Mouse (Mus musculus): ENCODE measurements around the gene Zfp956. TPM values are rescaled to one million over a fixed set of nuclear protein-coding genes. Genes with fewer than 3 reads are reported as not detected.

Gene Zfp956
- polyA plus RNA-seq (2015; fragmentation: Nextera tagmentation; extraction: Ambion mirVana), result 2.4 and 2.8 TPM in 2 replicates

DNA sequence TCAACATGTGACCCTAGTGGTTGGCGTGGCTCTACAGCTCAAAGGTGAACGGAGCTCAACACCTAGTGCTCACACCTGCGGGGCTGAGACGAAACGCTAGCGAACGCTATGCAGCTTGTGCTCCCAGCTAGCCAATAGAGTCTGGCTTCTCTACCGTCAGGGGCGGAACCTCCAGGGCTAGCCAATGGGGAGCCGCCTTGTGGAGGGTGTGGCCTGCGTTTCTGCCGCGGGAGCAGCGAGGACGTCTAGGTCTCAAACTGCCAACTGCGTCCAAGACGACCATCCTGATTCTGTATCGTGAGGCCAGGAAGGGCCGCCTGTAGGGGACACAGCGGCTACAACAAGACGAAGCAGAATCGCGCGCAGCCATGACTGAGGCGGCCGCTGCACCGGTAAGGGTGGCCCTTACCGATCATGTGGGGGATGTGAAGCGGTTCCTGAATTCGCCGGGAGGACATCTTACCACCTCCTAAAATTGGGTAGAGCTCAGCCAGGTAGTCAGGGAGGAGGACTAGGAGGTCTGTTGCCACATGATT is at the start of gene Zfp956:
Gene Zfp956, plus strand, starts transcription at position 200 of the 536 bp plus-strand sequence.
- H3K27ac ChIP-seq (replicated peaks), result 0 out of 2 replicates have a peak within 1 kb of the TSS, but pooled peaks have one; percentile 5
- ATAC-seq (ENCODE audit: extremely low read depth, insufficient number of reproducible peaks, low FRiP score, low TSS enrichment), result peak; percentile 96
- peaks cover 10% of the 10 kb centered on the region for H3K4me1 ChIP-seq
- under 1% methylated on average over 31 of the region's 31 CpGs for WGBS
- peak within 1 kb of the TSS; percentile 87 for H3K9ac ChIP-seq
- peaks cover 10% of the 10 kb centered on the region; the same call in 1 of the 2 replicates for H3K36me3 ChIP-seq
- H3K4me3 ChIP-seq, result peak within 1 kb of the TSS; percentile 65
- H3K9me3 ChIP-seq, result no peaks in the 10 kb centered on the region
- peak within 1 kb of the TSS; percentile 92 for H3K4me2 ChIP-seq
- peaks cover 77% of the 10 kb centered on the region for H3K27me3 ChIP-seq (replicated peaks)

- Histone ChIP-seq H3K4me2 (no peak overlapping the region), H3K9me3 (peaks cover 6% of the 10 kb centered on the region; the same call in 1 of the 2 replicates), H3K27me3 (replicated peaks) (peaks cover 32% of the 10 kb centered on the region), H3K4me1 (no peaks in the 10 kb centered on the region), H3K9ac (no peak overlapping the region), H3K4me3 (no peak overlapping the region), H3K27ac (replicated peaks) (no peak overlapping the region), H3K36me3 (peaks cover 99% of the 10 kb centered on the region)
- WGBS, result 80% methylated on average over 4 of the region's 4 CpGs
- no peak for ATAC-seq (ENCODE audit: extremely low read depth, insufficient number of reproducible peaks, low FRiP score, low TSS enrichment)
These were observed 49.6 kb upstream of the Zfp956 start for GRCm38 (mm10) chr6:47903587-47903986.

DNA sequence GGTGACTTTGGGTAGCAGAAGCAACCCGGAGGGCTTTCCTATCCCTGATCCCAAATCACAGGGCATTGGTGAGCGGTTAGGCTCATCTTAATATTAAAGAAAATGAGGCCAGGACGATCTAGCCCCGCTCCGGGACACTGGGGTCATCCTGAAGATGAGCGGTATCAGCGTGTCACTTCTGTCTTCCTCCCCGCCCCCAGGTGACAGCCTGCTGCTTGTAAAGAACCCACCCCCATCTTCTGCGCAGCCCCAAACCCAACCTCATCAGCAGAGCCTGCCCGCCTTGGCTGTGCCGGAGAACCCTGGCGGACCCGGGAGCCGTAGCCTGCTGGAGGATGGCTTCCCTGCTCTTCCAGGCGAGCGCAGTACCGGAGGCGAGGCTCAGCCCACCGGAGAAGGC is 48.8 kb upstream of the Zfp956 start:
- peaks cover 94% of the 10 kb centered on the region for H3K36me3 ChIP-seq
- H3K4me1 ChIP-seq, result no peaks in the 10 kb centered on the region
- no peak overlapping the region for H3K27ac ChIP-seq (replicated peaks)
- peaks cover 6% of the 10 kb centered on the region; the same call in 1 of the 2 replicates for H3K9me3 ChIP-seq
- peaks cover 32% of the 10 kb centered on the region for H3K27me3 ChIP-seq (replicated peaks)
- peak overlapping the region; percentile 39 for H3K4me2 ChIP-seq
- WGBS, result 53% methylated on average over 19 of the region's 19 CpGs
- ATAC-seq (ENCODE audit: extremely low read depth, insufficient number of reproducible peaks, low FRiP score, low TSS enrichment), result no peak
- H3K9ac ChIP-seq, result no peak overlapping the region
- no peak overlapping the region for H3K4me3 ChIP-seq

GRCm38 (mm10) chr6:47904917-47905695 is 48.1 kb upstream of the Zfp956 start:
- Histone ChIP-seq H3K27ac (replicated peaks) (no peak overlapping the region), H3K27me3 (replicated peaks) (peaks cover 32% of the 10 kb centered on the region), H3K4me1 (no peaks in the 10 kb centered on the region), H3K36me3 (peaks cover 86% of the 10 kb centered on the region), H3K9ac (no peak overlapping the region), H3K9me3 (peaks cover 6% of the 10 kb centered on the region; the same call in 1 of the 2 replicates), H3K4me3 (no peak overlapping the region), H3K4me2 (no peak overlapping the region)
- ATAC-seq (ENCODE audit: extremely low read depth, insufficient number of reproducible peaks, low FRiP score, low TSS enrichment), result no peak
- 62% methylated on average over 44 of the region's 44 CpGs for WGBS

DNA sequence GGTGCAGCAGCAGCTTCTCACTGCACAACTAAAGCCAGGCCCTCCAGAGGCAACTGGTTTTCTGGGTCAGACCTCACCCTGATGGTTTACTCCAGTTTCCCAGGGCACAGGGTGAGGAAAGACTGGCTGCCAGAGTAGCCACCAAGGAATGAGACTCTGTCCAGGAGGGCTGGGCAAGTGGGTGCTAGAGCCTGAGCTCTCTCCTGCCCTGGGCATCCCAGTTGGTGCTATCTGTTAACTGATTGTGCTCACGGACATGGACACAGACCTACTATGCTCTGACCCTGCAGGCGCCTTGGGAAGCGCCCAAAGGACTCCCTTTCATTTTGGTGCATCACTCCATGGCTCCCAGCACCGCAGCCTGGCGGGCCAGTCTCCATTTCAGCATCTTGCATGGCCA is 46.9 kb upstream of the Zfp956 start:
- peaks cover 74% of the 10 kb centered on the region for H3K36me3 ChIP-seq
- H3K27me3 ChIP-seq (replicated peaks), result peaks cover 32% of the 10 kb centered on the region
- no peak overlapping the region for H3K27ac ChIP-seq (replicated peaks)
- WGBS, result 86% methylated on average over 5 of the region's 5 CpGs
- H3K4me3 ChIP-seq, result no peak overlapping the region
- H3K4me2 ChIP-seq, result no peak overlapping the region
- no peaks in the 10 kb centered on the region for H3K4me1 ChIP-seq
- no peak for ATAC-seq (ENCODE audit: extremely low read depth, insufficient number of reproducible peaks, low FRiP score, low TSS enrichment)
- H3K9me3 ChIP-seq, result peaks cover 6% of the 10 kb centered on the region; the same call in 1 of the 2 replicates
- H3K9ac ChIP-seq, result no peak overlapping the region

- 86% methylated on average over 1 of the region's 1 CpGs for WGBS
- Histone ChIP-seq H3K9ac (no peak overlapping the region), H3K27me3 (replicated peaks) (peaks cover 15% of the 10 kb centered on the region), H3K4me1 (no peaks in the 10 kb centered on the region), H3K27ac (replicated peaks) (no peak overlapping the region), H3K9me3 (peaks cover 6% of the 10 kb centered on the region; the same call in 1 of the 2 replicates), H3K36me3 (peaks cover 47% of the 10 kb centered on the region), H3K4me2 (no peak overlapping the region), H3K4me3 (no peak overlapping the region)
- no peak for ATAC-seq (ENCODE audit: extremely low read depth, insufficient number of reproducible peaks, low FRiP score, low TSS enrichment)
These were observed 44.2 kb upstream of the Zfp956 start for GRCm38 (mm10) chr6:47909007-47909406.

DNA sequence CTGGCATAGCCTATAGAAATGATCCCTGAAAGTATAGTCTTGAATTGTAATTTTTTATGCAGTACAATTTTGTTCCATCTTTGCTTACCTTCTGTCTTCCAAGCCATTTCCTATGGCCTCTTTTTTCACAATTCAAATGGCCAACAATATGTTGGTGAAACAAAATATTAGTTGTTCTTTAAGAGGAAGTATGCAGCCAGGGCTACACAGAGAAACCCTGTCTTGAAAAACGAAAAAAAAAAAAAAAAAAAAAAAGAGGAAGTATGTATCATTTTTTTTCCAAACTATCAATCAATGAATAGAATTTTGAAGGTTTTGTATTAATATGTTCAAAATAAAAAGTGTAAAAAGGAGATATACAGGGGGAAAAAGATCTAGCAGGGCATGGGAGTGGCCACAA is 41.5 kb upstream of the Zfp956 start:
- Histone ChIP-seq H3K4me2 (no peak overlapping the region), H3K27me3 (replicated peaks) (no peaks in the 10 kb centered on the region), H3K4me3 (no peak overlapping the region), H3K4me1 (no peaks in the 10 kb centered on the region), H3K9ac (no peak overlapping the region), H3K36me3 (peaks cover 21% of the 10 kb centered on the region), H3K27ac (replicated peaks) (no peak overlapping the region), H3K9me3 (no peaks in the 10 kb centered on the region)
- WGBS, result 57% methylated on average over 1 of the region's 1 CpGs
- ATAC-seq (ENCODE audit: extremely low read depth, insufficient number of reproducible peaks, low FRiP score, low TSS enrichment), result no peak

DNA sequence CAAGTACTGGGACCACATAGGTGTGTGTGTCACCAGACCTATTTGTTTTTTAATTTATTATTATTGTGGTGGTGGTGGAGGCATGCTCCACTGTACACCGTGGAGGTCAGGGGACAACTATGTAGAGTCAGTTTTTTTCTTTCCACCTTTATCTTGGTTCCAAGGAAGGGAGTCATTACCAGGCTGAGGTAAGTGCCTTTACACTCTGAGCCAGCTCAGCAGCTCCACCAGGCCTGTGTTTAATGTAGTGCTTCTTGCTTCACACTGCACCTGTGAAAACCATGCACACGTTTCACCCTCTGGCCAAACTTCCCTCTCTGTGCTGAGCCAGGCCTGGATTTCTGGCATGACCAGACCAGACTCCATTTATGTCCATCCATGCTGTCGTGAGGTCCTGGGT is 40.2 kb upstream of the Zfp956 start:
- ATAC-seq (ENCODE audit: extremely low read depth, insufficient number of reproducible peaks, low FRiP score, low TSS enrichment), result no peak
- peaks cover 8% of the 10 kb centered on the region for H3K36me3 ChIP-seq
- H3K4me2 ChIP-seq, result no peak overlapping the region
- 49% methylated on average over 3 of the region's 3 CpGs for WGBS
- H3K27me3 ChIP-seq (replicated peaks), result no peaks in the 10 kb centered on the region
- no peaks in the 10 kb centered on the region for H3K9me3 ChIP-seq
- no peak overlapping the region for H3K27ac ChIP-seq (replicated peaks)
- H3K9ac ChIP-seq, result no peak overlapping the region
- H3K4me3 ChIP-seq, result no peak overlapping the region
- H3K4me1 ChIP-seq, result no peaks in the 10 kb centered on the region

- no peak overlapping the region for H3K27ac ChIP-seq (replicated peaks)
- no peaks in the 10 kb centered on the region for H3K36me3 ChIP-seq
- WGBS, result 69% methylated on average over 5 of the region's 5 CpGs
- peaks cover 15% of the 10 kb centered on the region for H3K4me1 ChIP-seq
- no peak overlapping the region for H3K9ac ChIP-seq
- no peak overlapping the region for H3K4me3 ChIP-seq
- H3K9me3 ChIP-seq, result no peaks in the 10 kb centered on the region
- no peak for ATAC-seq (ENCODE audit: extremely low read depth, insufficient number of reproducible peaks, low FRiP score, low TSS enrichment)
- no peak overlapping the region for H3K4me2 ChIP-seq
- H3K27me3 ChIP-seq (replicated peaks), result no peaks in the 10 kb centered on the region
These were observed 36.1 kb upstream of the Zfp956 start for GRCm38 (mm10) chr6:47917051-47917450.

DNA sequence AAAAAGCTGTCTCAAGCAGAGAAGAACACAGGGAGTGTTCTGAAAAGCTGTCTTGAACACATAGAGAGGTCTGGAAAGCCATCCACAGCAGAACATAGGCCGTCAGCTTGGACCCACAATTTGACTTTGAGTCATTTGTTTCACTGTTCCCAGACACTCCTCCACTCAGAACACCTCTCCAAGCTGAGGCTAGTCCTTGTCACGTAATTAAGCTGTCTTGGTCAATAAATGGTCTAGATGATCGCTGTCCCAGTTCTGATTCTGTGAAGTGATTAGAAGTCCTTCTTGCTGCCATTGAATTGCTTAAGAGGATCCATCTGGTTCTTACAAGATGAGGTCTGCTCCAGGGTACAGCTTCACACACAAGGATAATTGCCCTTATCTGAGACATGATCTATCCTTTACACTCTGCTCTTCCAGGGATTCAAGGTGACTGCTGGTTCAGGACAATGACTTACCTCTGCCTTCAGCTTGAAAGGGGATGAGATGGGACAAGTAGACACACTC is 34.4 kb upstream of the Zfp956 start:
- Histone ChIP-seq H3K4me2 (no peak overlapping the region), H3K4me3 (no peak overlapping the region), H3K27me3 (replicated peaks) (no peaks in the 10 kb centered on the region), H3K36me3 (peaks cover 3% of the 10 kb centered on the region), H3K27ac (replicated peaks) (no peak overlapping the region), H3K4me1 (peaks cover 22% of the 10 kb centered on the region), H3K9me3 (no peaks in the 10 kb centered on the region), H3K9ac (no peak overlapping the region)
- 70% methylated on average over 3 of the region's 3 CpGs for WGBS
- no peak for ATAC-seq (ENCODE audit: extremely low read depth, insufficient number of reproducible peaks, low FRiP score, low TSS enrichment)

DNA sequence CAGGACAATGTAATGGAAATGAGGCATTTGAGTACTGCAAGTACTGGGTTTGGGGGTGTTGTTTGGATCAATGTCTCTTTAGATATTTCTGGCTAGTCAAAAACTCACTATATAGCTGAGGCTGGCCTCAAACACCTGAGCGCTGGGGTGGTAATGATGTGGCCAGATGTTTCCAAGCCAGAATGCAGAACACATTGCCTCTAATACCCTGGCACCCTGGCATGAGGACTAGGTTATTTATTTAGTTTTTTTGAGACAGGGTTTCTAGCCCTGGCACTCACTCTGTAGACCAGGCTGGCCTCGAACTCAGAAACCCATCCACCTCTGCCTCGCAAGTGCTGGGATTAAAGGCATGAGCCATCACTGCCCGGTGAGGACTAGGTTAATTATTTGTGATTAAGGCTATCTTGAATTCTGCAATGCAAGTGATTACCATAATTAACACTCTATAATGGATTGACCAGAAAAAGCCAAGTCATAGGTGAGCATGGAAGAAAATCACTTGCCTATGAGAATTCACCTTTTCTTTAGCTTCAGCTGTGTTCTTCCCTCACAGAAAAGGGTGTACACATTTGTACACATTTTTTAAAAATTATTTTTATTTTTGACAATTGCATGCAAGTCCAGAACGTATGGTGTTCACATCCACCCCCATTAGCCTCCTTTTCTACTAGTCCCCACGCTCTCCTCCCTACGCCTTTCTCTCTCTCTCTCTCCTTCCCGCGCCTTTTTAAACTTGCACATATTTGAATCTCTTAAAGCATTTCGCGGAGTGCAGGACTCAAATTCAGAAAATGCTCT is 33.3 kb upstream of the Zfp956 start:
- no peak for ATAC-seq (ENCODE audit: extremely low read depth, insufficient number of reproducible peaks, low FRiP score, low TSS enrichment)
- H3K4me3 ChIP-seq, result peak overlapping the region; percentile 92
- peaks cover 3% of the 10 kb centered on the region for H3K36me3 ChIP-seq
- peak overlapping the region; percentile 94 for H3K9ac ChIP-seq
- peak overlapping the region; percentile 87 for H3K4me2 ChIP-seq
- H3K9me3 ChIP-seq, result no peaks in the 10 kb centered on the region
- peak overlapping the region; percentile 97; the same call in 1 of the 2 replicates for H3K27ac ChIP-seq (replicated peaks)
- peaks cover 22% of the 10 kb centered on the region for H3K4me1 ChIP-seq
- 27% methylated on average over 11 of the region's 11 CpGs for WGBS
- no peaks in the 10 kb centered on the region for H3K27me3 ChIP-seq (replicated peaks)

Data from heart, embryonic 13.5 days (tissue).